Mouse (Mus musculus) CH12.LX (cell line): Measurements from ENCODE around the gene Plce1. TPM values are rescaled to one million over a fixed set of nuclear protein-coding genes. Genes with fewer than 3 reads are reported as not detected.

Experiments
- DNase-seq: peaks from one replicate; pipeline ENCODE4 v3.0.0-alpha.2; 2013; ENCODE audit errors: extremely low read depth
- H3K27ac ChIP-seq: 2 replicates; pipeline ENCODE4 v1.5.1; 2012; ENCODE audit warnings: low read depth, mild to moderate bottlenecking, control low read depth, moderate library complexity; ENCODE audit not compliant: insufficient read depth
- H3K27me3 ChIP-seq: replicated peaks from 2 replicates; pipeline ENCODE3; 2012; ENCODE audit warnings: inconsistent platforms
- H3K36me3 ChIP-seq, 2 experiments: replicated peaks in 1 of 2; 2 replicates each; pipeline versions ENCODE3 to v1.6.1; 2012; ENCODE audit warnings: inconsistent platforms in 1 of 2, low read length in 1 of 2, mild to moderate bottlenecking in 1 of 2, mixed read lengths in 1 of 2, moderate library complexity in 1 of 2; ENCODE audit not compliant: control insufficient read depth in 1 of 2, insufficient read depth in 1 of 2
- H3K4me1 ChIP-seq, 2 experiments: 2 replicates each; pipeline ENCODE4 v1.6.1; 2012; ENCODE audit warnings: inconsistent platforms in 1 of 2, moderate library complexity in 1 of 2; ENCODE audit not compliant: insufficient read depth in 2 of 2, control insufficient read depth in 1 of 2
- H3K4me2 ChIP-seq: 2 replicates; pipeline ENCODE4 v1.6.1; 2012; ENCODE audit warnings: low read depth, mild to moderate bottlenecking, control low read depth; ENCODE audit not compliant: poor library complexity, insufficient read depth, severe bottlenecking
- H3K4me3 ChIP-seq, 3 experiments: fragments of 150-350 bp in 1 of 3; sonication (generic) in 1 of 3; replicated peaks in 1 of 3; 2 replicates each; pipeline versions ENCODE3 to v1.5.1; 2011 to 2012; ENCODE audit warnings: low read depth in 2 of 3, low read length in 2 of 3, mild to moderate bottlenecking in 2 of 3, moderate library complexity in 2 of 3, control low read depth in 1 of 3, improper control_type of control experiment in 1 of 3, inconsistent platforms in 1 of 3, mixed read lengths in 1 of 3; ENCODE audit not compliant: poor library complexity in 1 of 3
- H3K79me2 ChIP-seq: replicated peaks from 2 replicates; pipeline ENCODE4 v1.6.1; 2012; ENCODE audit warnings: mild to moderate bottlenecking, moderate library complexity; ENCODE audit not compliant: control insufficient read depth, poor library complexity, insufficient read depth, severe bottlenecking; ENCODE audit errors: extremely low read depth
- H3K9ac ChIP-seq: 2 replicates; pipeline ENCODE4 v1.6.1; 2012; ENCODE audit warnings: low read depth, mild to moderate bottlenecking, control low read depth, moderate library complexity; ENCODE audit not compliant: insufficient read depth
- H3K9me3 ChIP-seq: replicated peaks from 2 replicates; pipeline ENCODE3; 2012; ENCODE audit warnings: low read length, inconsistent platforms, mixed read lengths
- BHLHE40 ChIP-seq: IDR thresholded peaks from 2 replicates; pipeline ENCODE4 v1.6.1; 2011; ENCODE audit warnings: mild to moderate bottlenecking, low read depth, low read length, improper control_type of control experiment
- CTCF ChIP-seq, 2 experiments: IDR thresholded peaks in 1 of 2; conservative IDR thresholded peaks in 1 of 2; 2 replicates each; pipeline ENCODE4 v1.5.1; 2011 to 2012; ENCODE audit warnings: low read depth in 2 of 2, low read length in 2 of 2, improper control_type of control experiment in 1 of 2, inconsistent platforms in 1 of 2, mild to moderate bottlenecking in 1 of 2, moderate library complexity in 1 of 2
- ELF1 ChIP-seq: IDR thresholded peaks from 2 replicates; pipeline ENCODE4 v1.6.1; 2014; ENCODE audit warnings: low read depth, mild to moderate bottlenecking, inconsistent platforms, low read length, improper control_type of control experiment
- ETS1 ChIP-seq: conservative IDR thresholded peaks from 2 replicates; pipeline ENCODE4 v1.6.1; 2012; ENCODE audit warnings: low read depth, mild to moderate bottlenecking, inconsistent platforms, low read length, improper control_type of control experiment, moderate library complexity
- IRF4 ChIP-seq: IDR thresholded peaks from 2 replicates; pipeline ENCODE4 v1.6.1; 2014; ENCODE audit warnings: low read depth, mild to moderate bottlenecking, inconsistent platforms, low read length, improper control_type of control experiment
- JUN ChIP-seq: IDR thresholded peaks from 2 replicates; pipeline ENCODE4 v1.6.1; 2011; ENCODE audit warnings: low read depth, mild to moderate bottlenecking, low read length, improper control_type of control experiment, moderate library complexity; ENCODE audit not compliant: insufficient read depth
- JUND ChIP-seq: conservative IDR thresholded peaks from 2 replicates; pipeline ENCODE4 v1.6.1; 2011; ENCODE audit warnings: low read depth, low read length, improper control_type of control experiment
- MAFK ChIP-seq: IDR thresholded peaks from 2 replicates; pipeline ENCODE4 v1.6.1; 2011; ENCODE audit warnings: low read length, improper control_type of control experiment; ENCODE audit not compliant: insufficient replicate concordance
- MAX ChIP-seq: IDR thresholded peaks from 2 replicates; pipeline ENCODE4 v1.6.1; 2011; ENCODE audit warnings: low read length, improper control_type of control experiment
- MAZ ChIP-seq: IDR thresholded peaks from 2 replicates; pipeline ENCODE4 v1.6.1; 2012; ENCODE audit warnings: low read depth, mild to moderate bottlenecking, inconsistent platforms, low read length, improper control_type of control experiment, moderate library complexity
- MXI1 ChIP-seq: IDR thresholded peaks from 2 replicates; pipeline ENCODE4 v1.6.1; 2011; ENCODE audit warnings: mild to moderate bottlenecking, low read depth, low read length, improper control_type of control experiment
- PAX5 ChIP-seq: IDR thresholded peaks from 2 replicates; pipeline ENCODE4 v1.6.1; 2012; ENCODE audit warnings: low read length, inconsistent platforms, mixed read lengths
- POLR2A ChIP-seq: IDR thresholded peaks from 2 replicates; pipeline ENCODE4 v1.6.1; 2011; ENCODE audit warnings: low read depth, mild to moderate bottlenecking, improper control_type of control experiment, low read length
- RAD21 ChIP-seq: IDR thresholded peaks from 2 replicates; pipeline ENCODE4 v1.6.1; 2011; ENCODE audit warnings: low read depth, mild to moderate bottlenecking, low read length, improper control_type of control experiment, moderate library complexity
- RCOR1 ChIP-seq: conservative IDR thresholded peaks from 2 replicates; pipeline ENCODE4 v1.6.1; 2012; ENCODE audit warnings: low read depth, mild to moderate bottlenecking, inconsistent platforms, low read length, improper control_type of control experiment
- SIN3A ChIP-seq: IDR thresholded peaks from 2 replicates; pipeline ENCODE4 v1.6.1; 2012; ENCODE audit warnings: low read length, improper control_type of control experiment, inconsistent platforms
- SMC3 ChIP-seq: IDR thresholded peaks from 2 replicates; pipeline ENCODE4 v1.6.1; 2011; ENCODE audit warnings: low read depth, low read length, improper control_type of control experiment
- TBP ChIP-seq: conservative IDR thresholded peaks from 2 replicates; pipeline ENCODE4 v1.6.1; 2011; ENCODE audit warnings: low read depth, low read length, improper control_type of control experiment
- TCF12 ChIP-seq: IDR thresholded peaks from 2 replicates; pipeline ENCODE4 v1.6.1; 2014; ENCODE audit warnings: low read depth, mild to moderate bottlenecking, inconsistent platforms, low read length, improper control_type of control experiment
- UBTF ChIP-seq: IDR thresholded peaks from 2 replicates; pipeline ENCODE4 v1.6.1; 2012; ENCODE audit warnings: low read depth, mild to moderate bottlenecking, inconsistent platforms, low read length, improper control_type of control experiment, moderate library complexity
- USF1 ChIP-seq: IDR thresholded peaks from 2 replicates; pipeline ENCODE4 v1.6.1; 2014; ENCODE audit warnings: low read depth, mild to moderate bottlenecking, inconsistent platforms, low read length, improper control_type of control experiment
- ZC3H11A ChIP-seq: IDR thresholded peaks from 2 replicates; pipeline ENCODE4 v1.6.1; 2012; ENCODE audit warnings: low read depth, mild to moderate bottlenecking, inconsistent platforms, low read length, improper control_type of control experiment
- dilution Hi-C: fragments of 300-500 bp; cut with MboI; formaldehyde crosslinking; loops from 2 replicates; pipeline ENCODE4 v1.14.3; 2020; ENCODE audit warnings: low sequenced_read_pairs; ENCODE audit not compliant: extremely low pct_unique_long_range_greater_than_20kb, extremely low pct_ligation_motif_present
- in situ Hi-C: fragments of 300-500 bp; cut with MboI; formaldehyde crosslinking; loops from 3 replicates; pipeline ENCODE4 v1.14.3; 2019; ENCODE audit warnings: low sequenced_read_pairs, low pct_ligation_motif_present, low pct_unique_long_range_greater_than_20kb, mixed read lengths
- polyA plus RNA-seq: library from polyadenylated mRNA; unstranded; fragments of >175 nt; gene quantifications from 2 replicates; pipeline ENCODE4 v1.2.1, GENCODE M21; 2012; ENCODE audit warnings: low read depth; ENCODE audit not compliant: insufficient read length
- total RNA-seq, 2 experiments: library from RNA; depleted of rRNA; stranded (reverse); fragments of 300-350 nt in 1 of 2; fragments of >200 nt in 1 of 2; gene quantifications; 2 replicates each; pipeline ENCODE4 v1.2.3; 2012 to 2014

Gene Plce1
- total and polyA plus RNA-seq, 3 experiments: under 0.01 to 0.13 (median 0.05) TPM

- dilution Hi-C loops: no loop called here
- in situ Hi-C loops: loop anchor here (25.0 kb wide), 1 partner anchor 375 kb away; no protein-coding TSS in a partner anchor
Observed at GRCm38 (mm10) chr19:38787756-38788155, 306.8 kb downstream of the Plce1 start.

GRCm38 (mm10) chr19:38793563-38794045, 312.7 kb downstream of the Plce1 start:
- no peak for DNase-seq
- TF ChIP-seq POLR2A (no peak), PAX5 (no peak), JUN (no peak), CTCF (conservative IDR thresholded peaks at IDR 0.05 in 1 of 2, IDR thresholded peaks at IDR 0.05 in 1 of 2; ENCODE audit: low read depth in 2 of 2, low read length in 2 of 2) (no peak), MAFK (no peak), TCF12 (no peak), ETS1 (no peak), UBTF (no peak), SIN3A (no peak), ZC3H11A (no peak), SMC3 (no peak), TBP (no peak), MAZ (no peak), MXI1 (no peak), USF1 (no peak), JUND (no peak), IRF4 (no peak), RAD21 (no peak)
- in situ Hi-C loops (loop anchor here (25.0 kb wide), 1 partner anchor 381 kb away; no protein-coding TSS in a partner anchor), dilution Hi-C loops (no loop called here)
- no peak overlapping the region for H3K4me3 ChIP-seq
- H3K4me1 ChIP-seq: no peaks in the 10 kb centered on the region
- H3K4me2 ChIP-seq: no peak overlapping the region
- no peaks in the 10 kb centered on the region for H3K9me3 ChIP-seq
- no peak overlapping the region for H3K9ac ChIP-seq
- no peaks in the 10 kb centered on the region for H3K79me2 ChIP-seq
- H3K36me3 ChIP-seq: peaks cover 75 to 95% of the 10 kb centered on the region in 2 experiments
- H3K27ac ChIP-seq: no peak overlapping the region
- no peaks in the 10 kb centered on the region for H3K27me3 ChIP-seq

More at GRCm38 (mm10) chr19:38787756-38788155, 306.8 kb downstream of the Plce1 start:
- no peak for DNase-seq
- H3K9me3 ChIP-seq: no peaks in the 10 kb centered on the region
- peaks cover 29 to 61% of the 10 kb centered on the region in 2 experiments for H3K36me3 ChIP-seq
- no peak overlapping the region for H3K9ac ChIP-seq
- no peak overlapping the region for H3K27ac ChIP-seq
- no peaks in the 10 kb centered on the region for H3K27me3 ChIP-seq
- H3K4me3 ChIP-seq: no peak overlapping the region
- no peaks in the 10 kb centered on the region for H3K4me1 ChIP-seq
- no peaks in the 10 kb centered on the region for H3K79me2 ChIP-seq
- TF ChIP-seq SMC3: no peak
- no peak for TF ChIP-seq RCOR1
- no peak for TF ChIP-seq MAX
- no peak for TF ChIP-seq IRF4
- TF ChIP-seq POLR2A: no peak
- no peak for TF ChIP-seq TBP
- no peak for TF ChIP-seq BHLHE40
- TF ChIP-seq ELF1: no peak
- no peak overlapping the region for H3K4me2 ChIP-seq
